Mouse (Mus musculus): ENCODE data around the gene Camkv. TPM values are rescaled to one million over a fixed set of nuclear protein-coding genes. Genes with fewer than 3 reads are reported as not detected.

Camkv gene
- polyA plus RNA-seq, 2 experiments = 3.5 to 14.2 TPM

DNA sequence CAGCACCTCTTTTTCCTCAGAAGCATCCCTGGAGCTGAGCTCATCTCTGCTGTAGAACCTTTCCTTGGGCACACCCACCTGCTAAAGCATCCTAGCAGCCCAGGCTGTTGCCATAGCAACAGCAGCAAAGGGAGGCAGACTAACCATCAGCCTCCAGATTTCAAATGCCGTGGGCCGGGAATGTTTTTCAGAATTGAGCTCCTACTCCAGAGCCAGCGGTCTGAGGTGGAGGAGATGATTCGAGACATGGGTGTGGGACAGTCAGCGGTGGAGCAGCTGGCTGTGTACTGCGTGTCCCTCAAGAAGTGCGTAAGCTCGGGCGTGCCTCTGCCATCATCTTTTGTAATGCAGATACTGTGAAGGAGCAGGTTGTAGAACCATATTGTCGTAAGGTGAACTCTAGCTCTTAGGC lies 25.9 kb downstream of the Camkv start:
- Histone ChIP-seq H3K9ac (ENCODE audit: low read depth, low read length, severe bottlenecking) (no peak overlapping the region), H3K36me3 (ENCODE audit: control insufficient read depth, insufficient read depth, low read length) (peaks cover 28% of the 10 kb centered on the region)
- 90% methylated on average over 10 of the region's 10 CpGs for WGBS

DNA sequence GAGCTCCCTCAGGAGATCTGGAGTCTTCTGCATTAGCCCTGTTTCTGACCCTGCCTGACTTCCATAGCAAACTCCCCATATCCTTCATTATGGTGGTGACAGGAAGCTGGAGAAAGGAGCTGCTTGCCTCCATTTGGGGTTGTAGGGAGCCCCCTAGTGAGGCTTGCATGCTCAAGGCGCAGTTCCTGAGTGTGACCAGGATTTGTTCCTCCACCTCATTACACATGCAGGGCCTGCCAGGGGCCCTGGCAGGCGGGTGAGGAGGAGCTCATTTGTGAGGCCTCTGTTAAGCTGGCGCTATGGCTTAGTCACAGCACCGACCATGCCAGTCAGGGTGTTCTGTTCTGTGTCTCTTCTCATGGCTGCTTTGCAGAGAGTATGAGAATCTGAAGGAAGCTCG lies 26.4 kb downstream of the Camkv start:
- Histone ChIP-seq H3K27ac (replicated peaks; ENCODE audit: low read depth, low read length) (no peak overlapping the region), H3K9me3 (ENCODE audit: control insufficient read depth, low read length) (no peaks in the 10 kb centered on the region), H3K4me3 (replicated peaks; ENCODE audit: low read length) (no peak overlapping the region), H3K9ac (ENCODE audit: low read depth, low read length, severe bottlenecking) (no peak overlapping the region), H3K4me2 (replicated peaks; ENCODE audit: low read depth, low read length, severe bottlenecking) (no peak overlapping the region), H3K36me3 (ENCODE audit: control insufficient read depth, insufficient read depth, low read length) (peaks cover 31% of the 10 kb centered on the region), H3K27me3 (ENCODE audit: control insufficient read depth, insufficient read depth, low read length) (no peaks in the 10 kb centered on the region), H3K4me1 (ENCODE audit: control insufficient read depth, insufficient read depth, low read length) (no peaks in the 10 kb centered on the region)
- no peak for TF ChIP-seq POLR2A (IDR thresholded peaks at IDR 0.05; ENCODE audit: borderline replicate concordance, extremely low read depth, insufficient read depth, insufficient read length)
- no peak for ATAC-seq (ENCODE audit: low FRiP score, low read depth)
- WGBS = 50% methylated on average over 5 of the region's 5 CpGs
- no peak for DNase-seq (ENCODE audit: low spot score)

More for the DNA sequence above, 25.9 kb downstream of the Camkv start:
- ATAC-seq (ENCODE audit: low FRiP score, low read depth) (no peak), DNase-seq (ENCODE audit: low spot score) (no peak)
- H3K4me2 ChIP-seq (replicated peaks; ENCODE audit: low read depth, low read length, severe bottlenecking) = no peak overlapping the region
- H3K27ac ChIP-seq (replicated peaks; ENCODE audit: low read depth, low read length) = no peak overlapping the region
- no peaks in the 10 kb centered on the region for H3K4me1 ChIP-seq (ENCODE audit: control insufficient read depth, insufficient read depth, low read length)
- H3K27me3 ChIP-seq (ENCODE audit: control insufficient read depth, insufficient read depth, low read length) = no peaks in the 10 kb centered on the region
- no peaks in the 10 kb centered on the region for H3K9me3 ChIP-seq (ENCODE audit: control insufficient read depth, low read length)
- no peak for TF ChIP-seq POLR2A (IDR thresholded peaks at IDR 0.05; ENCODE audit: borderline replicate concordance, extremely low read depth, insufficient read depth, insufficient read length)
- no peak overlapping the region for H3K4me3 ChIP-seq (replicated peaks; ENCODE audit: low read length)

DNA sequence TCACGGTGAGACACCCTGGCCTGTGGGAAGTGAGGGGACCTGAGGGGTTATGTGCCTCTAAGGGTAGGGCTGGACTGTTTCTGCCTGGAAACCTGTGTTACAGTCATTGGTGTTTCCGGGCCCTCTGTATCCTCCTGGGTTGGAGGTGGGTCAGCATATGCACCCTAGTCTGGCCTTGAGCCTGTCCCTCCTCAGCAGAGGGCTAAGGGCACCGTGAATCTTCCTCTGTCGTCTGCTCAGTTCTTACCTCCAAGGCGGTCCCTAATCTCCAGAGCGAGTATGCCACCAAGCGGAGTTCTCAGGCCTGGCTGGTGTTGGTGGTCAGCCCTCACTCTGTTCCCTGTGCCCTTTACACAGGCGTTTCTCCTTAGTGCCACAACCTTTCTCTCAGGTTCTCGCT lies 27.4 kb downstream of the Camkv start:
- no peaks in the 10 kb centered on the region for H3K4me1 ChIP-seq (ENCODE audit: control insufficient read depth, insufficient read depth, low read length)
- ATAC-seq (ENCODE audit: low FRiP score, low read depth) = no peak
- H3K27me3 ChIP-seq (ENCODE audit: control insufficient read depth, insufficient read depth, low read length) = no peaks in the 10 kb centered on the region
- no peak for TF ChIP-seq POLR2A (IDR thresholded peaks at IDR 0.05; ENCODE audit: borderline replicate concordance, extremely low read depth, insufficient read depth, insufficient read length)
- no peak overlapping the region for H3K27ac ChIP-seq (replicated peaks; ENCODE audit: low read depth, low read length)
- no peak overlapping the region for H3K4me3 ChIP-seq (replicated peaks; ENCODE audit: low read length)
- peaks cover 26% of the 10 kb centered on the region for H3K36me3 ChIP-seq (ENCODE audit: control insufficient read depth, insufficient read depth, low read length)
- no peak overlapping the region for H3K9ac ChIP-seq (ENCODE audit: low read depth, low read length, severe bottlenecking)
- H3K9me3 ChIP-seq (ENCODE audit: control insufficient read depth, low read length) = no peaks in the 10 kb centered on the region
- no peak overlapping the region for H3K4me2 ChIP-seq (replicated peaks; ENCODE audit: low read depth, low read length, severe bottlenecking)
- no peak for DNase-seq (ENCODE audit: low spot score)
- 90% methylated on average over 9 of the region's 9 CpGs for WGBS

DNA sequence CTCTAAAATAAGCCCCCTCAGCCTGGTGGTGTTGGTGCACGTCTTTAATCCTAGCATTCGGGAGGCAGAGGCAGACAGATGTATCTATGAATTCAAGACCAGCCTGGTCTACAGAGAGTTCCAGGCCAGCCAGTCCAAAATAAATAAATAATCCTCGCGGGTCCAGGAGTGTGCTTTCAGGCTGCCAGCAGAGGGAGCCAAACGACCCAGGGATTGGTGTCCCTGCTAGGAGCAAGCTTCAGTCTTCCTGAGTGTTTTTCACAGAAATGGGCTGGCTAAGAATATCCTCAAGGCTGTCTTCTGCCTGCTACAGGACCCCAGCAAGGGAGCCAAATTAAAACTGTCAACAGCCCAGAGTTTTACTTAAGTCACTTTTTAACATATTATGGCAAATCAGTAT lies 28.2 kb downstream of the Camkv start:
- no peak overlapping the region for H3K27ac ChIP-seq (replicated peaks; ENCODE audit: low read depth, low read length)
- 0 out of 2 replicates have a peak, but pooled peaks have one; percentile 30 for TF ChIP-seq POLR2A (IDR thresholded peaks at IDR 0.05; ENCODE audit: borderline replicate concordance, extremely low read depth, insufficient read depth, insufficient read length)
- no peaks in the 10 kb centered on the region for H3K9me3 ChIP-seq (ENCODE audit: control insufficient read depth, low read length)
- H3K4me2 ChIP-seq (replicated peaks; ENCODE audit: low read depth, low read length, severe bottlenecking) = no peak overlapping the region
- WGBS = 19% methylated on average over 5 of the region's 5 CpGs
- peak; percentile 94 for DNase-seq (ENCODE audit: low spot score)
- peak; percentile 77; the same call in 1 of the 2 replicates for ATAC-seq (ENCODE audit: low FRiP score, low read depth)
- H3K4me1 ChIP-seq (ENCODE audit: control insufficient read depth, insufficient read depth, low read length) = no peaks in the 10 kb centered on the region
- H3K9ac ChIP-seq (ENCODE audit: low read depth, low read length, severe bottlenecking) = no peak overlapping the region
- peaks cover 30% of the 10 kb centered on the region for H3K36me3 ChIP-seq (ENCODE audit: control insufficient read depth, insufficient read depth, low read length)
- H3K27me3 ChIP-seq (ENCODE audit: control insufficient read depth, insufficient read depth, low read length) = no peaks in the 10 kb centered on the region
- H3K4me3 ChIP-seq (replicated peaks; ENCODE audit: low read length) = no peak overlapping the region

DNA sequence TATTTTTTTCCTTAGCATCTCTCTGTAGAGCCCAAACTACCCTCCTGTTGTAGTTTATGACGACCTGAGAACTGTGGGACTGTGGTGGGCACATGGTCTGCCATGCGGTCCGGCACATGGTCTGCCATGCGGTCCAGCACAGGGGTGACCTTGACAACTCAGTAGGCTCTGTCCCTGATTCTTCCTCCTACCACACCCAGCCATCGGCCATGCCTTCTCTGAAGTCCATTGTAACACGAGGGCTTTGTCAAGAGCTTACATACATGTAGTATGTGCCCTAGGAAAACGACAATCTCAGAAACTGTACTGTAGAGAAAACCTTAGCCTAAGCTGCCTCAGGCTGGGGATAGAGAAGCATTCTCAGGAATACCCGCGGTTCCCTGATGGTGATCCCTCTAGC lies 29.2 kb downstream of the Camkv start:
- H3K27ac ChIP-seq (replicated peaks; ENCODE audit: low read depth, low read length) = no peak overlapping the region
- no peak overlapping the region for H3K9ac ChIP-seq (ENCODE audit: low read depth, low read length, severe bottlenecking)
- ATAC-seq (ENCODE audit: low FRiP score, low read depth) (no peak), DNase-seq (ENCODE audit: low spot score) (no peak)
- H3K9me3 ChIP-seq (ENCODE audit: control insufficient read depth, low read length) = no peaks in the 10 kb centered on the region
- H3K27me3 ChIP-seq (ENCODE audit: control insufficient read depth, insufficient read depth, low read length) = no peaks in the 10 kb centered on the region
- H3K4me3 ChIP-seq (replicated peaks; ENCODE audit: low read length) = no peak overlapping the region
- no peak for TF ChIP-seq POLR2A (IDR thresholded peaks at IDR 0.05; ENCODE audit: borderline replicate concordance, extremely low read depth, insufficient read depth, insufficient read length)
- peaks cover 32% of the 10 kb centered on the region for H3K36me3 ChIP-seq (ENCODE audit: control insufficient read depth, insufficient read depth, low read length)
- 91% methylated on average over 9 of the region's 9 CpGs for WGBS
- H3K4me1 ChIP-seq (ENCODE audit: control insufficient read depth, insufficient read depth, low read length) = no peaks in the 10 kb centered on the region
- H3K4me2 ChIP-seq (replicated peaks; ENCODE audit: low read depth, low read length, severe bottlenecking) = no peak overlapping the region

DNA sequence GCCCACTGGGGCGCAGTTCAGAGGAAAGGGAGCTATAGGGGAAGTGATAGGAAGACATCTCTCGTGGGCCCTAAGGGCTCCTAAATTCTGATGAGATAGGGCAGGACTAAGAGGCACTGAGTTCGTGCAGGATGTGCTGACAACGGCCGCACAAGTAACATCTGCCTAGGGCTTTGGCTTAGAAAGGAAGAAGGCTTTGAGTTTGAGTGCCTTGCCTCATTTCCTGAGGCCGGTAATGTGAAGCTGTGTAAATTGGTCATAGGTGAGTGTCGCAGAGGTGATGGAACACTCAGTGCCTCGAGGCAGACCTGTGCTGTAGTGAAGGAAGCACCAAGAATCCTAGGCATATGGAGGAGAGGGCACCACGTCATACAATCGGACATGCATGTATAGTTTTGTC lies 31.2 kb downstream of the Camkv start:
- Histone ChIP-seq H3K9ac (ENCODE audit: low read depth, low read length, severe bottlenecking) (no peak overlapping the region), H3K9me3 (ENCODE audit: control insufficient read depth, low read length) (no peaks in the 10 kb centered on the region), H3K27ac (replicated peaks; ENCODE audit: low read depth, low read length) (no peak overlapping the region), H3K4me1 (ENCODE audit: control insufficient read depth, insufficient read depth, low read length) (no peaks in the 10 kb centered on the region), H3K4me3 (replicated peaks; ENCODE audit: low read length) (no peak overlapping the region), H3K27me3 (ENCODE audit: control insufficient read depth, insufficient read depth, low read length) (no peaks in the 10 kb centered on the region), H3K36me3 (ENCODE audit: control insufficient read depth, insufficient read depth, low read length) (peaks cover 26% of the 10 kb centered on the region), H3K4me2 (replicated peaks; ENCODE audit: low read depth, low read length, severe bottlenecking) (no peak overlapping the region)
- DNase-seq (ENCODE audit: low spot score) (no peak), ATAC-seq (ENCODE audit: low FRiP score, low read depth) (no peak)
- WGBS = 85% methylated on average over 10 of the region's 10 CpGs
- no peak for TF ChIP-seq POLR2A (IDR thresholded peaks at IDR 0.05; ENCODE audit: borderline replicate concordance, extremely low read depth, insufficient read depth, insufficient read length)

Data from limb, embryonic 14.5 days (tissue).